Mouse (Mus musculus): ENCODE results near the gene Gng8.
A peak's percentile ranks its signal among the peaks of the same experiment; 100 is the strongest.

The Gng8 gene

GRCm38 (mm10) chr7:16876006-16876405 is 15.6 kb upstream of the Gng8 start:
- no peak for DNase-seq (ENCODE audit: low spot score in 2 of 2)

- peak; percentile 53 to 70 for DNase-seq (ENCODE audit: low spot score in 2 of 2)
These were observed 15.0 kb upstream of the Gng8 start for GRCm38 (mm10) chr7:16876608-16877007.

GRCm38 (mm10) chr7:16877717-16878116 is 13.9 kb upstream of the Gng8 start:
- no peak for DNase-seq (ENCODE audit: low spot score in 2 of 2)

- DNase-seq (ENCODE audit: low spot score in 2 of 2) = no peak
These were observed 11.6 kb upstream of the Gng8 start for GRCm38 (mm10) chr7:16879796-16880547.

- DNase-seq (ENCODE audit: low spot score in 2 of 2) = no peak
These were observed 11.0 kb upstream of the Gng8 start for GRCm38 (mm10) chr7:16880615-16881014.

- DNase-seq (ENCODE audit: low spot score in 2 of 2) = no peak
These were observed 8.4 kb upstream of the Gng8 start for GRCm38 (mm10) chr7:16883162-16883561.

- DNase-seq (ENCODE audit: low spot score in 2 of 2) = no peak
These were observed 7.3 kb upstream of the Gng8 start for GRCm38 (mm10) chr7:16884334-16884733.

GRCm38 (mm10) chr7:16885271-16885776 is 6.3 kb upstream of the Gng8 start:
- no peak for DNase-seq (ENCODE audit: low spot score in 2 of 2)

GRCm38 (mm10) chr7:16885905-16886304 is 5.7 kb upstream of the Gng8 start:
- DNase-seq (ENCODE audit: low spot score in 2 of 2) = no peak

GRCm38 (mm10) chr7:16890536-16890935 is 1.1 kb upstream of the Gng8 start:
- peak in 1 of 2 experiments; percentile 57 for DNase-seq (ENCODE audit: low spot score in 2 of 2)

- peak; percentile 88 to 92 for DNase-seq (ENCODE audit: low spot score in 2 of 2)
These were observed 642 bp upstream of the Gng8 start for GRCm38 (mm10) chr7:16890944-16891343.

GRCm38 (mm10) chr7:16892352-16892730 is 755 bp downstream of the Gng8 start:
- DNase-seq (ENCODE audit: low spot score in 2 of 2) = no peak

- no peak for DNase-seq (ENCODE audit: low spot score in 2 of 2)
These were observed 2.0 kb downstream of the Gng8 start for GRCm38 (mm10) chr7:16893612-16894011.

- no peak for DNase-seq (ENCODE audit: low spot score in 2 of 2)
These were observed 2.7 kb downstream of the Gng8 start for GRCm38 (mm10) chr7:16894279-16894678.

- peak; percentile 75 to 86 for DNase-seq (ENCODE audit: low spot score in 2 of 2)
These were observed 3.4 kb downstream of the Gng8 start for GRCm38 (mm10) chr7:16895000-16895399.

GRCm38 (mm10) chr7:16895511-16895910 is 3.9 kb downstream of the Gng8 start:
- no peak for DNase-seq (ENCODE audit: low spot score in 2 of 2)

- no peak for DNase-seq (ENCODE audit: low spot score in 2 of 2)
These were observed 8.9 kb downstream of the Gng8 start for GRCm38 (mm10) chr7:16900526-16900925.

- DNase-seq (ENCODE audit: low spot score in 2 of 2) = no peak
These were observed 11.9 kb downstream of the Gng8 start for GRCm38 (mm10) chr7:16903439-16903955.

- no peak for DNase-seq (ENCODE audit: low spot score in 2 of 2)
These were observed 12.6 kb downstream of the Gng8 start for GRCm38 (mm10) chr7:16904120-16904675.

- DNase-seq (ENCODE audit: low spot score in 2 of 2) = no peak
These were observed 14.0 kb downstream of the Gng8 start for GRCm38 (mm10) chr7:16905491-16906021.

GRCm38 (mm10) chr7:16906281-16906680 is 14.7 kb downstream of the Gng8 start, which contains the start of gene Ptgir:
Gene Ptgir, plus strand, starts transcription at chr7:16906490.
- peak in 1 of 2 experiments; percentile 63 for DNase-seq (ENCODE audit: low spot score in 2 of 2)

- DNase-seq (ENCODE audit: low spot score in 2 of 2) = no peak
These were observed 15.4 kb downstream of the Gng8 start for GRCm38 (mm10) chr7:16906889-16907559.
